Comparison of ENCODE assay signal across 9 mouse cellular contexts in genomic region chr4:140358103-140358502, GRCm38 (mm10).
DNase-seq lines count a peak whose midpoint lies in the region; TF ChIP-seq lines count a peak whose summit lies in the region.
"Had no signal": no experiment of that assay in that cellular context is flagged by ENCODE, and none has a peak within 500 bp of the region (broad histone marks: within the 10 kb centered on the region; RNA-seq: fewer than 3 reads in every experiment).

No protein-coding gene starts in this region.

- 7% methylated on average over 5 of the region's 5 CpGs for WGBS in heart, adult 2 months

- no peak overlapping the region for H3K9ac ChIP-seq in heart, adult 2 months (ENCODE audit: low read depth, low read length)

- no peak overlapping the region for H3K27ac ChIP-seq in heart, adult 2 months

- no peaks in the 10 kb centered on the region for H3K4me1 ChIP-seq in heart, adult 2 months (ENCODE audit: control insufficient read depth, insufficient read depth, low read length)

- TF ChIP-seq CTCF in heart, adult 2 months (IDR thresholded peaks at IDR 0.05), result no peak
- TF ChIP-seq CTCF in brain, embryonic 14.5 days (IDR thresholded peaks at IDR 0.05; ENCODE audit: borderline replicate concordance, extremely low read depth, insufficient read depth, insufficient read length), result no peak

- no peaks in the 10 kb centered on the region for H3K36me3 ChIP-seq in heart, adult 2 months (ENCODE audit: control insufficient read depth, insufficient read depth, low read length)
- H3K36me3 ChIP-seq: G1E had no signal

- H3K27me3 ChIP-seq in heart, adult 2 months (ENCODE audit: control insufficient read depth, insufficient read depth, low read length), result no peaks in the 10 kb centered on the region

- DNase-seq in heart, adult 2 months, result peak; percentile 40 to 72
- no peak for DNase-seq in heart, postnatal 25 days (ENCODE audit: low spot score)
- peak; percentile 17 to 26 for DNase-seq in B cell, adult 2 months
- peak; percentile 76 for DNase-seq in brain, embryonic 14.5 days (ENCODE audit: low read depth)
- peak; percentile 90 for DNase-seq in heart, postnatal 4 days
- peak; percentile 86 for DNase-seq in lung, postnatal 10 days
- peak; percentile 50 for DNase-seq in thymus, postnatal 25 days
- no peak for DNase-seq in cerebellum, adult 11 months

- no peak overlapping the region for H3K4me3 ChIP-seq in heart, adult 2 months

- intact Hi-C loops in heart, adult 2 months (cut with DNase I), result no loop called here
- intact Hi-C loops in heart, postnatal 25 days (cut with DNase I), result no loop called here

- no peak for TF ChIP-seq POLR2A in heart, adult 2 months (IDR thresholded peaks at IDR 0.05; ENCODE audit: insufficient read depth, low read depth, low read length)
- TF ChIP-seq POLR2A in brain, embryonic 14.5 days (IDR thresholded peaks at IDR 0.05; ENCODE audit: borderline replicate concordance, extremely low read depth, insufficient read depth, insufficient read length, poor library complexity, severe bottlenecking), result no peak

- no peak for TF ChIP-seq EP300 in heart, adult 2 months (IDR thresholded peaks at IDR 0.05; ENCODE audit: insufficient read depth, low read depth, low read length)

- H3K79me2 ChIP-seq in heart, adult 2 months (replicated peaks; ENCODE audit: control insufficient read depth, insufficient read depth, low read length), result no peaks in the 10 kb centered on the region

Comparison
In these comparisons a context has a peak if more than half of its experiments do, and no peak if none do; other contexts are left out.
1. DNase-seq: peak in heart, adult 2 months (2 of 2), B cell, adult 2 months (2 of 2), brain, embryonic 14.5 days (single experiment), heart, postnatal 4 days (single experiment), lung, postnatal 10 days (single experiment) and thymus, postnatal 25 days (single experiment); none in heart, postnatal 25 days (single experiment) and cerebellum, adult 11 months (single experiment).